Mouse (Mus musculus) heart, adult 18-20 months (tissue): ENCODE data around the gene Gpsm3. TPM values are rescaled to one million over a fixed set of nuclear protein-coding genes. Genes with fewer than 3 reads are reported as not detected.
A peak's percentile ranks its signal among the peaks of the same experiment; 100 is the strongest.

Experiments
- DNase-seq, 2 experiments: peaks; one replicate each; pipeline ENCODE4 v3.0.0; 2021 to 2022; ENCODE audit warnings: mixed read lengths in 1 of 2
- total RNA-seq, 2 experiments: library from RNA; stranded (reverse); gene quantifications; 2 replicates each; pipeline ENCODE4 v1.2.3; 2021

Gene Gpsm3
- total RNA-seq, 2 experiments from 2014 or later: 4.1 to 5.9 TPM

DNA sequence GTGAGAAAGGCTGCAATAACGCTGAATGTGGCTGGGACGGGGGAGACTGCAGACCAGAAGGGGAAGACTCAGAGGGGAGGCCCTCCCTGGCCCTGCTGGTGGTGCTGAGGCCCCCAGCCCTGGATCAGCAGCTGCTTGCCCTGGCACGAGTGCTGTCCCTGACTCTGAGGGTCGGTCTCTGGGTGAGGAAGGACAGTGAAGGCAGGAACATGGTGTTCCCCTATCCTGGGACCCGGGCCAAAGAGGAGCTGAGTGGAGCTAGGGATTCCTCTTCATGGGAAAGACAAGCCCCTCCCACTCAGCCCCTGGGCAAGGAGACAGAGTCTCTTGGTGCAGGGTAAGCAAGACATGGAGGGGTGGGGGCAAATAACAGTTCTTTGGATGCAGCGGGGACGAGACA is 6.2 kb upstream of the Gpsm3 start:
- DNase-seq: peak in 1 of 2 experiments; percentile 44

DNA sequence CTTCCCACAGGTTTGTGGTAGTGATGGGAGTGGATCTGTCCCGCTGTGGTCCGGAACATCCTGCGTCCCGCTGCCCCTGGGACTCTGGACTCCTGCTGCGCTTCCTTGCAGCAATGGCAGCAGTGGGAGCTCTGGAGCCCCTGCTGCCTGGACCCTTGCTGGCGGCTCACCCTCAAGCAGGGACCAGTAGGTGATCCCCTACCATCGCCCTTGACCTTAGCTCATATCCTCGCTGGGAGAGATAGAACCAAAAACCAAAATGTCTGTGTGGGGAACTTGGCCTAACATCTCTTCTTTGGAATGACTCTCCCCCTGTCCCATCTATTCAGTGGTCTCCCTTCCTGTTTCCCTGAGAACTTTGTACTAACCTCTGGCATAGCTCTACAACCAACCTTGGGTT is 5.8 kb upstream of the Gpsm3 start:
- DNase-seq: no peak

DNA sequence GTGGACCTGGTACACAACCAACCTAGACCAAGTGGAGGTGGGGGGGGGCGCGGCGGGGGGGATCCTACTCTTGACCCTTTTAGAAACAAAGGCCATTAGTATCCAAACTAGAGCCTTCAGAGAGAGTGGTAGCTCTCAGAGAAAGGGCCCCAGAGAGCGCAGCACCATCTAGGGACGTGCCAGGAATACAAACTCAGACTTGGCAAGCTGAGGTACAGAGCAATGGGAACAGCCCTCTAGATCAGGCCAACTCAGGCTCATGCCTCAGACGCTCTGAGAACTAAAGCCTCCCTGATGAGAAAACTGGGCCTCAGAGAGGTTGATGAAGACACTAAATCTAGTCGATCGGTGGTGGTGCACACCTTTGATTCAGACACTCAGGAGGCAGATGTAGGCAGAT is 4.5 kb upstream of the Gpsm3 start:
- DNase-seq: no peak

DNA sequence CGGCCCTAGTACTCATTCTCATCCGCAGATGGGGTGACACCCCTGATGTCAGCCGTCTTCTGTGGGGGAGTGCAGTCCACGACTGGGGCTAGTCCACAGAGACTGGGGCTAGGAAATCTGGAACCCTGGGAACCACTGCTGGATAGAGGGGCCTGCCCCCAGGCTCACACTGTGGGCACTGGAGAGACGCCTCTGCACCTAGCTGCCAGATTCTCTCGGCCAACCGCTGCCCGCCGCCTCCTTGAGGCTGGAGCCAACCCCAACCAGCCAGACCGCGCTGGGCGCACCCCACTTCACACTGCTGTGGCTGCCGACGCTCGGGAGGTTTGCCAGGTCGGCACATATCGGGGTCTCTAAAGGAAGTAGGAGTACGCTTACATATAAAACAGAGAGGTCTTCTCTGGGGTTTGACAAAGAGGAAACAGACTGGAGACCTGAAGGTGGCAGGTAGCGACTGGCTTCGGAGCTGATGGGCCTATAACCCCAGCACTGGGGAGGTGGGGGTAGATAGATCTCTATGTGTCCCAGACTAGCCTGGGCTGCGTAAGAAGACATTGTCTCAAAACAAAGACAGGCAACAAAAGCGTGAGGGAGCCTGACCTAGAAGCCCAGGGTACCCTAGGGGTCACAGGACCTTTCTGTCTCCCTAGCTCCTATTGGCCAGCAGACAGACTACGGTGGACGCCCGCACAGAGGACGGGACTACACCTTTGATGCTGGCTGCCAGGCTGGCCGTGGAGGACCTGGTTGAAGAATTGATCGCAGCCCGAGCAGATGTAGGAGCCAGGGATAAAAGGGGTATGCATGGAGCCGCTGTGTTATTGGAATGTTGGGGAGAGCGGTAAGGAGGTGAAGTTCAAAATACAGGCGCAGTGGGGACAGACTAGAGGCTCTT is 3.5 kb upstream of the Gpsm3 start:
- DNase-seq: no peak

DNA sequence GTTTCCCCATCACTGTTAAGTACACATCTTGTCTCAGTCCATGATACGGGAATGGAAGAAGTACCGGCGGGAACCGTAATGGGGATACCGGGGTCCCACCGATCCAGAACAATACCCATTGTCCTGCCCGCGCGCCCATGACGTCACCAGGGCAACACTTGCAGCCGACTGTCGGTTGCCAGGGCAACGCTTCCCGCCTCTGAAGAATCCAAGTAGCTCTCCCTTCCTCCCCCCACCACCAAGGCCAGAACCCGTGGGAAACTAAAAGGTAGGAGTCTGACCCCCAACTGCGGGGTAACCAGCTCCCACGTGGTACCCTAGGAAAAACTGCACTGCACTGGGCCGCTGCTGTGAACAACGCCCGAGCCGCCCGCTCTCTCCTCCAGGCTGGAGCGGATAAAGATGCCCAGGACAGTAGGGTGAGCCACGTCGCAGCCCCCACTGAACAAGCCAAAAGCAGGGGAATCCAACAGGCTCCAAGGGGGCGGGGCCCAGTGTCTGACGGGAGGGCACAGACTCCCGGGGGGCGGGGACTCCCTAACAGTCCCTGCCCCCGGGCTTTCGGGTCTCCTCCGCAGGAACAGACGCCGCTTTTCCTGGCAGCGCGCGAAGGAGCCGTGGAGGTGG is 2.7 kb upstream of the Gpsm3 start:
- peak; percentile 87 to 93 for DNase-seq

DNA sequence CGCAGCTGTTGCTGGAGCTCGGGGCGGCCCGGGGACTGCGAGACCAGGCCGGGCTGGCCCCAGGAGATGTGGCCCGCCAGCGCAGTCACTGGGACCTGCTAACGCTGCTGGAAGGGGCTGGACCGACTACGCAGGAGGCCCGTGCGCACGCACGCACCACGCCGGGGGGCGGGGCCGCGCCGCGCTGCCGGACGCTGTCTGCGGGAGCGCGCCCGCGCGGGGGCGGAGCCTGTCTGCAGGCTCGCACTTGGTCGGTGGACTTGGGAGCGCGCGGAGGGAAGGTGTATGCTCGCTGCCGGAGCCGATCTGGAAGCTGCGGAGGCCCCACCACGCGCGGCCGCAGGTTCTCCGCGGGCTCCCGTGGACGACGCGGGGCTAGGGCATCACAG is 2.2 kb upstream of the Gpsm3 start:
- peak; percentile 96 to 98 for DNase-seq

DNA sequence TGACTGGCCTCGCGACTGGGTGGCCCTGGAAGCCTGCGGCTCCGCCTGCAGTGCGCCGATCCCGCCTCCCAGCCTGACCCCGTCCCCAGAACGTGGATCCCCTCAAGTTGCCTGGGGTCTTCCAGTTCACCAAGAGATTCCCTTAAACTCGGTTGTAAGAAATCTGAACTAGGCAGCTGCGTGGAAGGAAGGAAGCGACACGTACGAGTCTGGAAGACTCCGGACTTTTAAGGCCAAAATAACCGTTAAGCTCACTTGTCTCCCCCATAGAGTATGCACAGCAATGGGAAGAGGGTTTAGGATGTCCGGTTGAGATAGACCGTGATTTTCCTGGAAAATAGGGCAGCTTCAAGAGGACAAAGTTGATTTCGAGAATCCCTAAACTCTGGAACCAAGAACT is 1.8 kb upstream of the Gpsm3 start:
- no peak for DNase-seq

DNA sequence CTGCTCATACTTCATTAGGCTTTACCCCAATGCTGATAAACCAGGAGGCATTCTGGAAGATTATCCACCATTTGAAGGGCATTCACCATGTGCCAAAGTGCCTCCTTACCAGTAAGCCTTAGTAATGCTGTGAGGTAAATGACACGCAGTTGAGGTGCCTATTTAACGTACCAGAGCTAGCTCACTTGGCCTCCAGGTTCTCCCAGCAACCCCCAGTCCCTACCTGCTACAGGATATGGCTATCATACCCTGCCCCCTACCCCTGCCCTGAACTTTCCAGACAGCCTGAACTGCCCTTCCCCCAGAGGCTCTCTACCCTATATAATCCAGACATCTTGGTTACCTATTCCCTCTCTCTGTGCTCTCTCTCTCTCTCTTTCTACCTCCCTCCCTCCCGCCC is 839 bp upstream of the Gpsm3 start:
- DNase-seq: no peak

DNA sequence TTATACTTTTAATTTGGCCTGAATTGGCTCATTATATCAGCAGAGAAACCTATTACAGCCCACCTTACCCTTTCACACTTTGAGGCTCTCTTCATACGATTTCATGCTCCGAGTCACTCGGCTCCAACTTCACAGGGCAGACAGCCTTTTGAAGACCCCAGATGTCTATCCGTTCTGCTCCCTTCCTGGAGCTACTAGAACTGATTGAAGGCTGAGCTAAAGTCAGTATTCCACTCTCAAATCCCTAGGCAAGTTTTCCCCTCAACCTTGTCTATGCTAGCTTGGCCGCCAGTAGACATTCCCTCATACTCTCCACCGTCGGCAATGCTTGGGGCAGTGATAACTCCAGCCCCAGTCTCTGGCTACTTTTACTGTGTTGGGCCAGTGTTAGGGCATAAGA is 400 bp upstream of the Gpsm3 start:
- no peak for DNase-seq

DNA sequence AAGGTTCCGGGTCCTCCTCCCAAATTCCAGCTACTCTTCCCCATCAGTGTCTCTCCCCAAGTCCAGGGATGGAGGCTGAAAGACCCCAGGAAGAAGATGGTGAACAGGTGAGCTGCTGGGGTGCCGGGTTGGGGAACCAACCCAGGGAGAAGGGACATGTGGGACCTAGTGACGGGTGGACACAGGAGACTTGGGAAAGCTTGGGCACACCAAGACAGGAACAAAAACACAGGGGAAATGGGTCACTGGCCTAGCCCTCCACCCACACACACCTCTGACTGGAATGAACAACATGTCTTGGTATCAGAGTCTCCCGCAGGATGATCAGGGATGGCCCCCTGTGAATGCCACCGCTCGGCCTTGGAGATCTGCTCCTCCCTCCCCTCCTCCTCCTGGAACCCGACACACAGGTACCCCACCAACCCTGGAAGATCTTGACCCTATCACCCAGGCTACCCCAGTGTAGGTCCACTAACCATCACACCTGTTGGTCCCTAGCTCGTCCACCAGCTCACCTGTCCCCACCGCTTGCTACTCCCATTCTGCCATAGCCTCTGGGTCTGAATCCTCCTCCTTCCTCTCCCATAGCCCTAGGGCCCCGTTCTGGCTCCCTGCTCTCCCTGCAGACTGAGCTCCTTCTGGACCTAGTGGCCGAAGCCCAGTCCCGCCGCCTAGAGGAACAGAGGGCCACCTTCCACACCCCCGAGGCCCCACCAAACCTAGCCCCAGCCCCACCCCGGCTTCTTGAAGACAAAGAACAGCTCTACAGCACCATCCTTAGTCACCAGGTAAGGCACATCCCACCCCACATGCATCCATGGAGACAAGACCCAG is 765 bp downstream of the Gpsm3 start:
- peak; percentile 30 to 43 for DNase-seq

DNA sequence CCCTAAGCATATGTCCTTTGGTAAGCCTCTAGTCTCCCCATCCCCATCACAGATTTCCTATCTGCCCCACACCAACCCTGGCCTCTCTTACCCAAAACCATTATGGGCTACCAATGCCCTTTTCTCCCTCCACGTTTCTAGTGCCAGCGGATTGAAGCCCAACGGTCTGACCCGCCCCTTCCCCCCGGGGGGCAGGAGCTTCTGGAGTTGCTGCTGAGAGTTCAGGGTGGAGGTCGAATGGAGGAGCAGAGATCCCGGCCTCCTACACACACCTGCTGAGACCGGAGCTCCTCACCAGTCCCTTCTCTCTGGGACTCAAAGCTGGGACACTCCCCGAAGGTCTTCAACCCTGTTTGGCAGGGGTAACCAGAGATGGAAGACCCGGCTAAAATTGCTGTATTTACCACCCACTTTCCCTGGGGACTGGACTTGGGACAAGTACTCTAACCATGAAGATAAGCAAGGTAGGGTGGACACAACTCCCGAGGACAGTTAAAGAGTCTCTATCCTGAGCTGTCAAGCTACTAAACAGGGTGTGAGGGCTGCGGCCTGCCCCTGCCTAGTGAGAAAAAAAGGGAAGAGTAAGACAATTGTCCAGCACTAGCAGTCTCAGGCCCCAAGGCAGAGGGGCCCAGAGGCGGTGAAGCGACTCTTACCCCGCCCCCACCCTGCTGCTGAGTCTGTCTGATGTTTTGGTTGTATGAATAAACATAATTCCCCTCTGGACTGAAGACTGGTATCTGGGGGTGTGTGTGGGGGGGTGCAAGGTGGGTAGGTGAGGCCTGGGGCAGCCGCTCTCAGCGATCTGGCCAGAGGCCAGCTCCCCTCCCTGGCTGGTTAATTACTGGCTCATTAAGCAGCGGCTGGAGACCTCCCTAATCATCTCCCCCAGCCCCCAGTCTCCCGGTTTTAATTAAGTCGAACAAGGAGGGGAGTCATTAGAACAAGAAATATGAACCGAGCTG is 1.7 kb downstream of the Gpsm3 start, which contains the start of gene Pbx2:
Gene Pbx2 (plus strand): TSS at position 238 of the 965 bp plus-strand sequence.
- peak; percentile 41 to 56 for DNase-seq

DNA sequence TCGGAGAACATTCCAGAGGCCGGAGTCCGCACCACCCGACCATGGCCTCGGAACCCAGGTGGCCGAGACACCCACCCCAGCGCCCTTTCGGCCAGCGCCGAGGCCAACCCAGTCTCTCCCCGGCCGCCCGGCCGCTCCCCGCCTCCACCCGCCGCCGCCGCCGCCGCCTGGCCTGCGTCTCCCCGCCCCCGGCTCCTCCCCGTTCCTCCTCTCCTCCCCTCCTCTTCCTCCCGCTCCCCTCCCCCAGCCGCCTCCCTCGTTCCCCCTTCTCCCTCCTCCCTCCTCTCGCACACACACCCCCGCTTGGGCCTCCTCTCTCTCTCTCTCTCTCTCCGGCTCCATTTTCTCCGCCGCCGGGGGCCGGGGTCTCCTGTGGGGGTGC is 2.4 kb downstream of the Gpsm3 start:
- peak; percentile 91 for DNase-seq

DNA sequence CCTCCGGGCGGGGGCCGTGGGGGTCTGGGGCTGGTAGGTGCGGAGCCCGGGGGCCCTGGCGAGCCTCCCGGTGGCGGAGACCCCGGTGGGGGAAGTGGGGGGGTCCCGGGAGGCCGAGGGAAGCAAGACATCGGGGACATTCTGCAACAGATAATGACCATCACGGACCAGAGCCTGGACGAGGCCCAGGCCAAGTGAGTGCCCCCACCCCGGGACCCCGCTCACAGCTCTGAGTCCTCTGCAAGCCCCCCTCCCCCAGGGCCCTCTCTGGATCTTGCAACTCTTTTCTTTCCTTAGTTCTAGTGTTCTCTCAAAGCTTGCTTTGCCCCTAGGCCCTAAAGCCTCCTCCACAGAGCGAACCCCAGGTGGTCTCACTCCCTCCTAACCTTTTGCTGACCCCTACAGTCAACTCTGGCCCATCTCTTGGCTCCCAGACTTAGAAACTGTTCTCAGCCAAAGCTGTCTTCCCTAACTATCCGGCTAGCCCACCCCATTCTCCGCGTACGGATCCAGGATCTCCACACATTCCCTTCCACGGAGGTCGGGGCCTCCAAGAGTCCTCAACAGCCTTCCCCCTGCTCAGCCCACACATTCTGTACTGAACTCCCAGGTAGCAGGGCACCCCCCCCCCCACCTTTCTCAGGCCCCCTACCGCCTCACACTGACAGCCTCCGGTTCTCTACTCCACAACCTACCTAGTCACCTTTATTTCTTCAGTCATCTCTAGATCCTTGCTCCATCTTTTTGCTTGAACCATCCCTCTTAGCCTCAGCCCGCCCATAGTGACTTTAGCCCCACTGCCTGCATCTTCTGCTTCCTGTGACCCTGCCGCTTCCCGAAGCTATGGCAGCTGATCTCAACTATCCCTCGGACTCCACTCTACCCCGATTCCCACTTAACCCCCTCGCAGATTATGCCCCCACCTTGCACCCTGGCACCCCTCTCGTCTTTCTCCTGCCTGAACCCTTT is 3.3 kb downstream of the Gpsm3 start:
- DNase-seq: peak; percentile 36 to 55

DNA sequence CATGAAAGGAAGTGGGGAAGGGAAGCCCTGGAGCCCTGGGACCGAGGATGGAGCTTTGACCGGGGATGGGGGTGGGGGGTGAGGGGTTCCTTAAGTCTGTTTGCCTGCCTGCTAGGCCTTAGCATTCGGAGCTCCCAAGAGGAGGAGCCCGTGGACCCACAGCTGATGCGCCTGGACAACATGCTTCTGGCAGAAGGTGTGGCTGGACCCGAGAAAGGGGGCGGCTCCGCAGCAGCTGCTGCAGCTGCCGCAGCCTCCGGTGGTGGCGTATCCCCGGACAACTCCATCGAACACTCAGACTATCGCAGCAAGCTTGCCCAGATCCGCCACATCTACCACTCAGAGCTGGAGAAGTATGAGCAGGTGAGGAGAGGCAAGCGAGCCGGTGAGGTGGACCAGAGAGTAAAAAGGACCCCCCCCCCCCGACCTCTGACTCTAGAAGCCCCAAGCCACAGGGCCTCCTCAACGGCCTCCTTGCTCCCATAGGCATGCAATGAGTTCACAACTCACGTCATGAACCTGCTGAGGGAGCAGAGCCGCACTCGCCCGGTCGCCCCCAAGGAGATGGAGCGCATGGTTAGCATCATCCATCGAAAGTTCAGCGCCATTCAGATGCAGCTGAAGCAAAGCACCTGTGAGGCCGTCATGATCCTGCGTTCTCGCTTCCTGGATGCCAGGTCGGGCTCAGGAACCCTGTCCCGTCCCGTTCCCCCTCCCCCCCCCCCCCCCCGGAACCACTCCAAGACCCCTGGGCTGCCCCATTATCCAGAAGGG is 4.3 kb downstream of the Gpsm3 start:
- no peak for DNase-seq

DNA sequence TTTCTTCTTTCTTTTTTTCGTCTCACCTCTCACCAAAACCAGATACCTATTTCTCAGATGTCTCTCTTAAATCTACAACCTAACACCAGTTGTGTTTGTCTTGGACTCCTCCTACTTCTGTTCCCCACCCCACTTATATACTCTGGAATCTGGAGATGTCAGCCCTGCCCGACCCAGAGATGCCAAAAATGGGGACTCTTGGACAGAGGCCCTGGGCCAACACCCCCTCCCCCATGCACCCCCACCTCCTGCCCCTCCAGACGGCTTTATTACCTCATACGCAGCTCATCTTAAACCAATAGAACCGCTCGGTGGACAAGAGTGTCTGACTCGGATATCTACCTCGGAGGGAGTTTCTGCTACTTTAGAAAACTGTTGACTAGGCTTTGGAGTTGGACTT is 6.5 kb downstream of the Gpsm3 start:
- DNase-seq: no peak

DNA sequence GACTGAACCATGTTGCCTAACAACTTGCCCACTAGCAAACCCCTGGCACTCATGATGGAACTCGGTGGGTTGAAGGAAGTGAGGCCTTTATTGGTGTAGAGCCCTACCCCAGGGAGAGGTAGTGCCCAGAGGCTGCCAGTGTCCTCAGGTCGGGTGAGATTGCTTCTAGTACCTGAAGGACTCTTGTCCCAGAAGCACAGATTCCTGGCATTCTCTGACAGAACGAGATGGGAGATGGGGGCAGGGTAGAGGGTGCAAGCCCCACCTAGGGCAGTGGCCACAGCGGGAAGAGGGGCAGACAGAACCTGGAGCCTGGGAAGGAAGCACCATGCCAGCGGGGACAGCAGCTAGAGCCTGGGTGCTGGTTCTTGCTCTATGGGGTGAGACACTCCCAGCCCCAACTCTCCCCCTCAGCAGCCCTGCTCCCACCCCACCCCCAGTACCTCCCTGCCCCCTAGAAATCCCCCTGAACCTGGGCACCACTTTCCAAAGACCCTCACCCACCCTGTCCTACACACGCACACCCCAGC is 8.0 kb downstream of the Gpsm3 start, which contains the start of gene Ager:
Gene Ager (plus strand): TSS at position 297 of the 530 bp plus-strand sequence.
- no peak for DNase-seq

DNA sequence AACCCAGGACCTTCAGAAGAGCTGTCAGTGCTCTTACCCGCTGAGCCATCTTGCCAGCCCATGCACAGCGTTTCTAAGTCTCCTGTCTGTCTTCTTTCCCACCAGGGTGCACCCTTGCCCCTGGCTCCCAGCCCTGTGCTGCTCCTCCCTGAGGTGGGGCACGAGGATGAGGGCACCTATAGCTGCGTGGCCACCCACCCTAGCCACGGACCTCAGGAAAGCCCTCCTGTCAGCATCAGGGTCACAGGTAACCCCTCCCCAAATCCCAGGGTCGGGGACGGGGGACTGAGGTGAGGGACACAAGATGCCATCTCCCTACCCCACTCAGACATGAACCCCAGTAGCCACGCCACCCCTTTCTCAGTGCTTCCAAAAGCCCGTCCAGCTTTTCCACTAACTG is 10.3 kb downstream of the Gpsm3 start:
- DNase-seq: no peak

DNA sequence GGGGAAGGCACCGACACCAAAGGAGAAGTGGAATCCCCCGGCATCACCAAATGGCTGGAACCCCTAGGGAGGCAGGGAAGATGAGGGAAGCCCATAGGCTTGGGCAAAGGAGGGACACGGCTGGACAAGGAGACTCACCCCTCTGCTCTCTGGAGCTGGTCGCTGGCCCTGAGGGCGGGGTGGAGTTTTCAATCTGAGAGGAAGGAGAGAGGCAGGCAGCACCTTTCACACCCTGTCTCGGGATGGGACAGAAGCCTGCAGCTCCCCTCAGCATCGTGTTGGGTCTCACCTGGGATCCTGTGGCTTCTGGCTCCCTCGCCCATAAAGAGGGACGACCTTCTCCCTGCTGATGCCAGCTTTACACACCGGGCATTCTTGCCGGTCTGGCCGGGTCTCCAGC is 12.2 kb downstream of the Gpsm3 start:
- no peak for DNase-seq

DNA sequence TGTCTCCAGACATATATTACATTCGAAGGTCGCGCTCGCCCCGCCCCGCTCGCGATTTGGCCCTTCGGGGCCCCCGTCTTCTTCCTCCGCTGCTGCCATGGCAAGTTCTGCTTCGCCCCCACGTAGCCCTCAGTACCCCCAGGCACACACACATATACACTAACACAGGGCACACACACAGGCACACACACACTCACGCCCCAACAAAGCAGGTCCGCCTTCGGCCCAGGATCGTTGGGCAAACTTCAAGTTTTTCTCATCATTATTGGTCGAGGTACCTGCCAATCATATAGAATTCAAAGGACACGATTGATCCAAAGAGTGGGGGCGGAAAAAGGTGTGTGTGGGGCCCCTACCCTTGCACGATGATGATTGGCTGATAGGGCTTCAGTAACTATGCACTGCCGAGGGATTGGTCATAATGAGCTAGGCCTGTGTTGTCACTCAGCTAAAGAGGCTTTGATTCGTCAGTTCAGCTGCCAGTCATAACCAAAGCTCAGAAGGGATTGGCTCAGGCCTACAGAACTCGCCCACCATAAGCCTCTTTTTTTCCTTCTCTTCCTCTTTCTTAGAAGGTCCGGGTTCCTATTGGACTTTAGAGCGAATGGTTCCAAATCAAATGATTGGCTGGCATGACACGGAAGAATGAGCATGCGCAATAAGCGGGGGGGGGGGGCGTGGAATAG is 13.9 kb downstream of the Gpsm3 start, which contains the start of gene Rnf5:
Gene Rnf5 (minus strand): TSS at position 316 of the 686 bp plus-strand sequence.
- DNase-seq: peak; percentile 100
